Mouse (Mus musculus) lung, postnatal 14 days (tissue): ENCODE measurements at regions not wholly inside any gene's neighbourhood (a gene's known extent, or its start where the extent isn't known, plus 50 kb on each side); places are given as distances from the start of the nearest gene placed in this dataset.

ENCODE experiments used
- DNase-seq: peaks from one replicate; pipeline ENCODE4 v3.0.0; 2021

DNA sequence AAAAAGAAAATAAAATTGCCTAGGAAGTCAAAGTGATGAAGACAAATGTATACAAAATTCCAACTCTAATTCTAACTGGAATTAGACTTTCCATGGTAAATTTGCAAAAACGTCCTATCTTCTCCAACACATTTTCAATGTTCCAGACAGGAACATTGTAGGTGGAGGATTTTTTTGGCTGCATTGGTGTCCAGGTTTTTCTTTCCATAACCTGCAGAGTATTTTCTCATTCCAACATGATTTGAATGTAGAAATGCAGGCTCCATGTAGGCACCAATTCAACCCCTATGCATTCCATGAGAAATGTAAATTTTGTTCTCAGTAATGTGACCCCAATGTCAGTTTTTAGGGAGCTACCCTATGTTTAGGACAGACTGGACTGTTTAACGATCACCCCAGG, 586.2 kb downstream of the Brinp1 start:
- no peak for DNase-seq

- no peak for DNase-seq
Measured at GRCm38 (mm10) chr4:68319575-68319974, 634.6 kb downstream of the Brinp1 start.

GRCm38 (mm10) chr4:68312751-68313150, 641.4 kb downstream of the Brinp1 start:
- no peak for DNase-seq

- DNase-seq, result no peak
Measured at GRCm38 (mm10) chr4:68284845-68285244, 669.4 kb downstream of the Brinp1 start.

DNA sequence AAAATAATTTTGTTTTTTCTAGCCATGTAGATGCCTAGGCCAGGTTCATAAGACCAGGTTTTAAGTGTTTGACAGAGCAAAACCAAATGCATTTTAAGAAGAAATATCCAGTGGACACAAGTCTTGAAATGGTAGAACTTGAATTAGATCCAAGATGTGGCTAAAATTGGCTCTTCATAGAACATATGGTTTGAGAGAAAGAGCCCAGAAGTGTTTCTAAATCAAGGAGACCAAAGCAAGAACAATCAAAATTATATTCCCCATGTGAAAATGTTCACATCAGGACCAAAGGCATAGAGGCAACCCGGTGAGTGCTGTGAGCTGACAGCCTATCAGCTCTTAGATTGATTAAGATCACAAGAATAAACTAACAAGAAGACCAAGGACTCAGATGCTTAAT, 673.3 kb downstream of the Brinp1 start:
- no peak for DNase-seq

- DNase-seq, result no peak
Measured at GRCm38 (mm10) chr4:68275063-68275708, 679.0 kb downstream of the Brinp1 start.
